Mouse (Mus musculus): ENCODE data around the gene S100a5. TPM values are rescaled to one million over a fixed set of nuclear protein-coding genes. Genes with fewer than 3 reads are reported as not detected.

Gene S100a5
- polyA plus RNA-seq, 1 experiment = 0.19 TPM

DNA sequence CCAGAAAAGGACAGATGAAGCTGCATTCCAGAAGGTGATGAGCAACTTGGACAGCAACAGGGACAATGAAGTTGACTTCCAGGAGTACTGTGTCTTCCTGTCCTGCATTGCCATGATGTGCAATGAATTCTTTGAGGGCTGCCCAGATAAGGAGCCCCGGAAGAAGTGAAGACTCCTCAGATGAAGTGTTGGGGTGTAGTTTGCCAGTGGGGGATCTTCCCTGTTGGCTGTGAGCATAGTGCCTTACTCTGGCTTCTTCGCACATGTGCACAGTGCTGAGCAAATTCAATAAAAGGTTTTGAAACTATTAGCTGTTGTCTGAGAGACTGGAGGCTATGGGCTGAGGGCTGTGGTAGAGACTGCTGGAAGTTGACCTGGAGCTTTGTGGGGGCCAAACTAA is 2.6 kb upstream of the S100a5 start:
- no peaks in the 10 kb centered on the region for H3K36me3 ChIP-seq (ENCODE audit: control insufficient read depth, insufficient read depth)
- peaks cover 31% of the 10 kb centered on the region for H3K79me2 ChIP-seq (ENCODE audit: control insufficient read depth, insufficient read depth)
- peak overlapping the region; percentile 41 for H3K4me3 ChIP-seq
- H3K27me3 ChIP-seq (ENCODE audit: control insufficient read depth, insufficient read depth, insufficient read length) = no peaks in the 10 kb centered on the region
- H3K4me2 ChIP-seq (ENCODE audit: low read depth) = peak overlapping the region; percentile 97
- TF ChIP-seq POLR2AphosphoS2 (IDR thresholded peaks at IDR 0.05; ENCODE audit: insufficient read length, low read depth) (peak; percentile 6), TCF3 (IDR thresholded peaks at IDR 0.05; ENCODE audit: insufficient read length, low read depth) (no peak)
- H3ac ChIP-seq (ENCODE audit: control insufficient read depth, insufficient read length) = no peak overlapping the region

- Histone ChIP-seq H3K4me2 (ENCODE audit: low read depth) (peak overlapping the region; percentile 97), H3K27me3 (ENCODE audit: control insufficient read depth, insufficient read depth, insufficient read length) (no peaks in the 10 kb centered on the region), H3K79me2 (ENCODE audit: control insufficient read depth, insufficient read depth) (peaks cover 31% of the 10 kb centered on the region), H3K36me3 (ENCODE audit: control insufficient read depth, insufficient read depth) (no peaks in the 10 kb centered on the region), H3ac (ENCODE audit: control insufficient read depth, insufficient read length) (no peak overlapping the region), H3K4me3 (peak overlapping the region; percentile 41)
- TF ChIP-seq CEBPB (IDR thresholded peaks at IDR 0.05; ENCODE audit: insufficient read depth, poor library complexity, severe bottlenecking) (no peak), TCF3 (IDR thresholded peaks at IDR 0.05; ENCODE audit: insufficient read length, low read depth) (no peak), MYOG (IDR thresholded peaks at IDR 0.05; ENCODE audit: control insufficient read depth in 1 of 3, insufficient read depth in 1 of 3, insufficient read length in 2 of 3, low read depth in 2 of 3) (no peak), MAX (IDR thresholded peaks at IDR 0.05; ENCODE audit: low read depth) (no peak), POLR2AphosphoS2 (IDR thresholded peaks at IDR 0.05; ENCODE audit: insufficient read length, low read depth) (no peak), POLR2A (IDR thresholded peaks at IDR 0.05; ENCODE audit: insufficient read length, low read depth) (no peak), E2F4 (IDR thresholded peaks at IDR 0.05; ENCODE audit: insufficient read depth) (no peak), REST (IDR thresholded peaks at IDR 0.05; ENCODE audit: insufficient read depth, insufficient read length) (no peak)
Measured at GRCm38 (mm10) chr3:90606185-90606584, 2.1 kb upstream of the S100a5 start.

DNA sequence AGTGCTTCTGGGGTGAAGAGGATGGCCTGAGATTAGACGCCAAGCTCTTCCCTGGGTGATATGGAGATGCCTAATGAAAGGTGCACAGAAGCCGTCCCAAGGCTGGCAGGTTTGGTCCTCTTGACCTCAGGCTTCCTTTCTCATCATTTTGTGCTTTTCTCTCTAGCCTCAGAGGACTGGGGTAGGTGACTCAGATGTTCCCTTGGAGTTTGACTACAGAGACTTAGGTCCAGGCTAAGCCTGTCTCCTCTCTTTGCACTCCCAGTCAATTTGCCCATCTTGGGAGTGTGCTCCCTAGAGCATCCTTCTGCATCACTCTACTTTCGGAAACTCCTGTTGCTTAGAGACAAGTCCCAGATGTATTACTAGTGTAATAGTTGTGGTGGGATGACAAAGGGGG is 962 bp upstream of the S100a5 start:
- no peak overlapping the region for H3K4me2 ChIP-seq (ENCODE audit: low read depth)
- H3K27me3 ChIP-seq (ENCODE audit: control insufficient read depth, insufficient read depth, insufficient read length) = no peaks in the 10 kb centered on the region
- H3K4me3 ChIP-seq = no peak overlapping the region
- H3K36me3 ChIP-seq (ENCODE audit: control insufficient read depth, insufficient read depth) = no peaks in the 10 kb centered on the region
- H3ac ChIP-seq (ENCODE audit: control insufficient read depth, insufficient read length) = no peak overlapping the region
- H3K79me2 ChIP-seq (ENCODE audit: control insufficient read depth, insufficient read depth) = peaks cover 31% of the 10 kb centered on the region
- TF ChIP-seq MYOG (IDR thresholded peaks at IDR 0.05; ENCODE audit: control insufficient read depth in 1 of 3, insufficient read depth in 1 of 3, insufficient read length in 2 of 3, low read depth in 2 of 3) = no peak
- TF ChIP-seq POLR2AphosphoS2 (IDR thresholded peaks at IDR 0.05; ENCODE audit: insufficient read length, low read depth) = peak; percentile 36
- TF ChIP-seq POLR2A (IDR thresholded peaks at IDR 0.05; ENCODE audit: insufficient read length, low read depth) = peak; percentile 28
- no peak for TF ChIP-seq REST (IDR thresholded peaks at IDR 0.05; ENCODE audit: insufficient read depth, insufficient read length)

- Histone ChIP-seq H3K4me3 (no peak overlapping the region), H3ac (ENCODE audit: control insufficient read depth, insufficient read length) (no peak overlapping the region), H3K36me3 (ENCODE audit: control insufficient read depth, insufficient read depth) (peaks cover 4% of the 10 kb centered on the region), H3K27me3 (ENCODE audit: control insufficient read depth, insufficient read depth, insufficient read length) (no peaks in the 10 kb centered on the region), H3K4me2 (ENCODE audit: low read depth) (no peak overlapping the region), H3K79me2 (ENCODE audit: control insufficient read depth, insufficient read depth) (peaks cover 29% of the 10 kb centered on the region)
- TF ChIP-seq REST (IDR thresholded peaks at IDR 0.05; ENCODE audit: insufficient read depth, insufficient read length) = no peak
- TF ChIP-seq POLR2AphosphoS2 (IDR thresholded peaks at IDR 0.05; ENCODE audit: insufficient read length, low read depth) = no peak
- TF ChIP-seq MYOD1 (IDR thresholded peaks at IDR 0.05; ENCODE audit: control insufficient read depth in 1 of 3, insufficient read length in 2 of 3, low read depth in 2 of 3) = no peak
- no peak for TF ChIP-seq MYOG (IDR thresholded peaks at IDR 0.05; ENCODE audit: control insufficient read depth in 1 of 3, insufficient read depth in 1 of 3, insufficient read length in 2 of 3, low read depth in 2 of 3)
- no peak for TF ChIP-seq POLR2A (IDR thresholded peaks at IDR 0.05; ENCODE audit: insufficient read length, low read depth)
- no peak for TF ChIP-seq MAX (IDR thresholded peaks at IDR 0.05; ENCODE audit: low read depth)
- TF ChIP-seq SRF (IDR thresholded peaks at IDR 0.05; ENCODE audit: control insufficient read depth, insufficient read length, low read depth) = no peak
- TF ChIP-seq USF1 (IDR thresholded peaks at IDR 0.05; ENCODE audit: low read depth) = no peak
- TF ChIP-seq CEBPB (IDR thresholded peaks at IDR 0.05; ENCODE audit: insufficient read depth, poor library complexity, severe bottlenecking) = no peak
- no peak for TF ChIP-seq TCF12 (IDR thresholded peaks at IDR 0.05; ENCODE audit: insufficient read depth, poor library complexity, severe bottlenecking)
- no peak for TF ChIP-seq E2F4 (IDR thresholded peaks at IDR 0.05; ENCODE audit: insufficient read depth)
- TF ChIP-seq TCF3 (IDR thresholded peaks at IDR 0.05; ENCODE audit: insufficient read length, low read depth) = no peak
Measured at GRCm38 (mm10) chr3:90609102-90609501, 779 bp downstream of the S100a5 start.

- H3K36me3 ChIP-seq (ENCODE audit: control insufficient read depth, insufficient read depth) = peaks cover 24% of the 10 kb centered on the region
- no peaks in the 10 kb centered on the region for H3K27me3 ChIP-seq (ENCODE audit: control insufficient read depth, insufficient read depth, insufficient read length)
- H3K79me2 ChIP-seq (ENCODE audit: control insufficient read depth, insufficient read depth) = peaks cover 29% of the 10 kb centered on the region
- H3ac ChIP-seq (ENCODE audit: control insufficient read depth, insufficient read length) = no peak overlapping the region
- H3K4me3 ChIP-seq = peak overlapping the region; percentile 99
- H3K4me2 ChIP-seq (ENCODE audit: low read depth) = peak overlapping the region; percentile 90
- no peak for TF ChIP-seq TCF12 (IDR thresholded peaks at IDR 0.05; ENCODE audit: insufficient read depth, poor library complexity, severe bottlenecking)
- no peak for TF ChIP-seq CEBPB (IDR thresholded peaks at IDR 0.05; ENCODE audit: insufficient read depth, poor library complexity, severe bottlenecking)
- no peak for TF ChIP-seq REST (IDR thresholded peaks at IDR 0.05; ENCODE audit: insufficient read depth, insufficient read length)
- TF ChIP-seq MAX (IDR thresholded peaks at IDR 0.05; ENCODE audit: low read depth) = no peak
- no peak for TF ChIP-seq TCF3 (IDR thresholded peaks at IDR 0.05; ENCODE audit: insufficient read length, low read depth)
- TF ChIP-seq USF1 (IDR thresholded peaks at IDR 0.05; ENCODE audit: low read depth) = no peak
Measured at GRCm38 (mm10) chr3:90611494-90611893, 3.2 kb downstream of the S100a5 start.

All from myocyte (in vitro differentiated cells).